Mouse (Mus musculus): ENCODE results near the gene Ddx43.
"Not testable (repeated sequence)": the region's sequence is repeated elsewhere in the genome, so short reads cannot be mapped to it uniquely, and the experiment has no call there.

- TF ChIP-seq CTCF (IDR thresholded peaks at IDR 0.05; ENCODE audit: extremely low read depth, insufficient read length, insufficient replicate concordance, low read depth, low read length); POLR2A (IDR thresholded peaks at IDR 0.05; ENCODE audit: low read depth, low read length): not testable (repeated sequence)
Measured at GRCm38 (mm10) chr9:78367959-78368358, 27.6 kb upstream of the Ddx43 start, which contains the start of gene Dppa5a.
